Mouse (Mus musculus): Measurements from ENCODE around the gene Lipc. TPM values are rescaled to one million over a fixed set of nuclear protein-coding genes. Genes with fewer than 3 reads are reported as not detected.

The Lipc gene
- total and polyA plus RNA-seq, 2 experiments from 2014 or later, result not detected

- Histone ChIP-seq H3K4me2 (ENCODE audit: low read depth, low read length, poor library complexity, severe bottlenecking) (no peak overlapping the region), H3K36me3 (ENCODE audit: insufficient read depth, low read length) (no peaks in the 10 kb centered on the region), H3K4me1 (ENCODE audit: insufficient read depth, low read length) (0 out of 2 replicates have a peak, but pooled peaks cover 7% of the 10 kb centered on the region), H3K4me3 (ENCODE audit: low read depth, low read length) (no peak overlapping the region), H3K27me3 (ENCODE audit: insufficient read depth, low read length) (no peaks in the 10 kb centered on the region), H3K9ac (replicated peaks; ENCODE audit: low read length, poor library complexity, severe bottlenecking) (no peak overlapping the region), H3K27ac (ENCODE audit: low read depth, low read length) (no peak overlapping the region), H3K9me3 (ENCODE audit: low read length) (no peaks in the 10 kb centered on the region)
- ATAC-seq (ENCODE audit: low FRiP score) (no peak; the same call in 1 of the 2 replicates), DNase-seq (ENCODE audit: low spot score) (peak; percentile 56)
- peak; percentile 27 for TF ChIP-seq CTCF (IDR thresholded peaks at IDR 0.05)
- 43% methylated on average over 8 of the region's 8 CpGs for WGBS
Measured at GRCm38 (mm10) chr9:70800588-70801315, 151.3 kb downstream of the Lipc start.

- Histone ChIP-seq H3K36me3 (ENCODE audit: insufficient read depth, low read length) (no peaks in the 10 kb centered on the region), H3K9ac (replicated peaks; ENCODE audit: low read length, poor library complexity, severe bottlenecking) (no peak overlapping the region), H3K4me3 (ENCODE audit: low read depth, low read length) (no peak overlapping the region), H3K27ac (ENCODE audit: low read depth, low read length) (no peak overlapping the region), H3K9me3 (ENCODE audit: low read length) (no peaks in the 10 kb centered on the region), H3K4me1 (ENCODE audit: insufficient read depth, low read length) (0 out of 2 replicates have a peak, but pooled peaks cover 2% of the 10 kb centered on the region), H3K27me3 (ENCODE audit: insufficient read depth, low read length) (no peaks in the 10 kb centered on the region), H3K4me2 (ENCODE audit: low read depth, low read length, poor library complexity, severe bottlenecking) (no peak overlapping the region)
- WGBS, result 64% methylated on average over 2 of the region's 2 CpGs
- no peak for TF ChIP-seq CTCF (IDR thresholded peaks at IDR 0.05)
- DNase-seq (ENCODE audit: low spot score), result no peak
- no peak for ATAC-seq (ENCODE audit: low FRiP score)
Measured at GRCm38 (mm10) chr9:70795439-70795757, 156.6 kb downstream of the Lipc start.

GRCm38 (mm10) chr9:70794643-70795438, 157.2 kb downstream of the Lipc start:
- Histone ChIP-seq H3K9me3 (ENCODE audit: low read length) (no peaks in the 10 kb centered on the region), H3K27me3 (ENCODE audit: insufficient read depth, low read length) (no peaks in the 10 kb centered on the region), H3K36me3 (ENCODE audit: insufficient read depth, low read length) (no peaks in the 10 kb centered on the region), H3K4me2 (ENCODE audit: low read depth, low read length, poor library complexity, severe bottlenecking) (no peak overlapping the region), H3K27ac (ENCODE audit: low read depth, low read length) (no peak overlapping the region), H3K9ac (replicated peaks; ENCODE audit: low read length, poor library complexity, severe bottlenecking) (no peak overlapping the region), H3K4me3 (ENCODE audit: low read depth, low read length) (no peak overlapping the region), H3K4me1 (ENCODE audit: insufficient read depth, low read length) (no peaks in the 10 kb centered on the region)
- ATAC-seq (ENCODE audit: low FRiP score) (no peak), DNase-seq (ENCODE audit: low spot score) (peak; percentile 18)
- 74% methylated on average over 15 of the region's 15 CpGs for WGBS
- TF ChIP-seq CTCF (IDR thresholded peaks at IDR 0.05), result no peak

- no peaks in the 10 kb centered on the region for H3K9me3 ChIP-seq (ENCODE audit: low read length)
- no peak overlapping the region for H3K27ac ChIP-seq (ENCODE audit: low read depth, low read length)
- H3K36me3 ChIP-seq (ENCODE audit: insufficient read depth, low read length), result no peaks in the 10 kb centered on the region
- no peak for TF ChIP-seq CTCF (IDR thresholded peaks at IDR 0.05)
- H3K27me3 ChIP-seq (ENCODE audit: insufficient read depth, low read length), result no peaks in the 10 kb centered on the region
- no peak overlapping the region for H3K4me3 ChIP-seq (ENCODE audit: low read depth, low read length)
- no peak overlapping the region for H3K4me2 ChIP-seq (ENCODE audit: low read depth, low read length, poor library complexity, severe bottlenecking)
- no peak for DNase-seq (ENCODE audit: low spot score)
- H3K9ac ChIP-seq (replicated peaks; ENCODE audit: low read length, poor library complexity, severe bottlenecking), result no peak overlapping the region
- ATAC-seq (ENCODE audit: low FRiP score), result no peak
- H3K4me1 ChIP-seq (ENCODE audit: insufficient read depth, low read length), result no peaks in the 10 kb centered on the region
- WGBS, result 85% methylated on average over 4 of the region's 4 CpGs
Measured at GRCm38 (mm10) chr9:70790621-70791020, 161.4 kb downstream of the Lipc start.

DNA sequence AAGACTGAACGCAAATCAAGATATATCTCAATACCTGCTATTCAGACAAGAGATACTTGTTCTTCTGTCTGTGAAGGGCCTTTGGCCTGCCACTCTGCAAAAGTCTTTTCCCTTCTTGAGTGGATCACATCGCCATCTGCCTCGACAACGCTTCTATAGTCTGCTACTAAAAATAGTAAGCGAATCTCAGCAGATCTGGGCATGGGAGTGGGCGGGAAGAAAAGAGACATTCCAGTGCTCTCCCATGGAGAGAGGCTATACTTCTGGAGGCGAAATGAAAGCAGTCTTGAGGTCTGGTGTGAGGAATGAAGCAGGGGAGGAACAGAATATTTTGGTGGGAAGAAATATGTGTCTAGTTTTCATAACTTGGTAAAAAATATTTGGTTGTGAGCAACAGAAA, 163.3 kb downstream of the Lipc start:
- no peak for DNase-seq (ENCODE audit: low spot score)
- no peaks in the 10 kb centered on the region for H3K4me1 ChIP-seq (ENCODE audit: insufficient read depth, low read length)
- no peak overlapping the region for H3K4me3 ChIP-seq (ENCODE audit: low read depth, low read length)
- TF ChIP-seq CTCF (IDR thresholded peaks at IDR 0.05), result no peak
- no peaks in the 10 kb centered on the region for H3K9me3 ChIP-seq (ENCODE audit: low read length)
- H3K36me3 ChIP-seq (ENCODE audit: insufficient read depth, low read length), result no peaks in the 10 kb centered on the region
- no peak overlapping the region for H3K27ac ChIP-seq (ENCODE audit: low read depth, low read length)
- H3K27me3 ChIP-seq (ENCODE audit: insufficient read depth, low read length), result no peaks in the 10 kb centered on the region
- no peak overlapping the region for H3K4me2 ChIP-seq (ENCODE audit: low read depth, low read length, poor library complexity, severe bottlenecking)
- ATAC-seq (ENCODE audit: low FRiP score), result no peak
- no peak overlapping the region for H3K9ac ChIP-seq (replicated peaks; ENCODE audit: low read length, poor library complexity, severe bottlenecking)
- 79% methylated on average over 7 of the region's 7 CpGs for WGBS

GRCm38 (mm10) chr9:70782191-70782590, 169.8 kb downstream of the Lipc start:
- no peak overlapping the region for H3K4me2 ChIP-seq (ENCODE audit: low read depth, low read length, poor library complexity, severe bottlenecking)
- WGBS, result 77% methylated on average over 3 of the region's 3 CpGs
- TF ChIP-seq CTCF (IDR thresholded peaks at IDR 0.05), result no peak
- no peak for ATAC-seq (ENCODE audit: low FRiP score)
- H3K9me3 ChIP-seq (ENCODE audit: low read length), result no peaks in the 10 kb centered on the region
- no peak overlapping the region for H3K9ac ChIP-seq (replicated peaks; ENCODE audit: low read length, poor library complexity, severe bottlenecking)
- no peak overlapping the region for H3K27ac ChIP-seq (ENCODE audit: low read depth, low read length)
- H3K4me3 ChIP-seq (ENCODE audit: low read depth, low read length), result no peak overlapping the region
- no peaks in the 10 kb centered on the region for H3K4me1 ChIP-seq (ENCODE audit: insufficient read depth, low read length)
- H3K36me3 ChIP-seq (ENCODE audit: insufficient read depth, low read length), result 0 out of 2 replicates have a peak, but pooled peaks cover 2% of the 10 kb centered on the region
- DNase-seq (ENCODE audit: low spot score), result peak; percentile 24
- no peaks in the 10 kb centered on the region for H3K27me3 ChIP-seq (ENCODE audit: insufficient read depth, low read length)
